Mouse (Mus musculus): Measurements from ENCODE around the gene Tmem30b.

- TF ChIP-seq TCF3 (IDR thresholded peaks at IDR 0.05; ENCODE audit: insufficient read length, low read depth) (no peak), E2F4 (IDR thresholded peaks at IDR 0.05; ENCODE audit: insufficient read depth) (no peak), POLR2A (IDR thresholded peaks at IDR 0.05; ENCODE audit: insufficient read length, low read depth) (no peak), SRF (IDR thresholded peaks at IDR 0.05; ENCODE audit: control insufficient read depth, insufficient read length, low read depth) (no peak), MAX (IDR thresholded peaks at IDR 0.05; ENCODE audit: low read depth) (no peak), USF1 (IDR thresholded peaks at IDR 0.05; ENCODE audit: low read depth) (no peak), MYOG (IDR thresholded peaks at IDR 0.05; ENCODE audit: control insufficient read depth in 1 of 3, insufficient read depth in 1 of 3, insufficient read length in 2 of 3, low read depth in 2 of 3) (no peak), REST (IDR thresholded peaks at IDR 0.05; ENCODE audit: insufficient read depth, insufficient read length) (no peak), POLR2AphosphoS2 (IDR thresholded peaks at IDR 0.05; ENCODE audit: insufficient read length, low read depth) (no peak), TCF12 (IDR thresholded peaks at IDR 0.05; ENCODE audit: insufficient read depth, poor library complexity, severe bottlenecking) (no peak), MYOD1 (IDR thresholded peaks at IDR 0.05; ENCODE audit: control insufficient read depth in 1 of 3, insufficient read length in 2 of 3, low read depth in 2 of 3) (no peak)
Measured at GRCm38 (mm10) chr12:73537499-73538138, 8.6 kb downstream of the Tmem30b start.

All from myocyte (in vitro differentiated cells).